Mouse (Mus musculus) mesoderm, embryonic 11.5 days (tissue): ENCODE data around the gene Ptpn5.

ENCODE experiments used
- DNase-seq: peaks from one replicate; pipeline ENCODE4 v3.0.0-alpha.2; 2012; ENCODE audit warnings: low read depth, low spot score

The Ptpn5 gene

DNA sequence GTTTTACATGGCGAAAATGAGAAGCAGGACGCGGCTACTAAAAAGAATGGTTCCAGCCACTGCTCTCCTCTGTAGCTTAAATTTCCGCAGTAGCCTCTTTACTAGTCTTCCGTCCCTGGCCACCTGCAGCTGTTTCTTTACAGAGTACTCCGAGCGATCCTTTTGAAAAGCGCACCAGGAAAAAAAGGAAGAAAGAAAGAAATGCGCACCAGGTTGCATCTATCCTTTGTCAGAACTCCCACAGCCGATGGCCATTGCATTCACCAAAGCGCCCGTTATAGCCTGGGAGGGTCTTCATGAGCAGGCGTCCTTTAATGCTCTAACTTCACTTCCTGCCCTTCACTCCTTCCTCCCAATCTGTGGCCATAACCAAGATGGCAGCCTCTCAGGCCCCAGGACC is at the start of gene Ptpn5:
Gene Ptpn5 (minus strand): TSS at position 354 of the 400 bp plus-strand sequence.
- DNase-seq = no peak

DNA sequence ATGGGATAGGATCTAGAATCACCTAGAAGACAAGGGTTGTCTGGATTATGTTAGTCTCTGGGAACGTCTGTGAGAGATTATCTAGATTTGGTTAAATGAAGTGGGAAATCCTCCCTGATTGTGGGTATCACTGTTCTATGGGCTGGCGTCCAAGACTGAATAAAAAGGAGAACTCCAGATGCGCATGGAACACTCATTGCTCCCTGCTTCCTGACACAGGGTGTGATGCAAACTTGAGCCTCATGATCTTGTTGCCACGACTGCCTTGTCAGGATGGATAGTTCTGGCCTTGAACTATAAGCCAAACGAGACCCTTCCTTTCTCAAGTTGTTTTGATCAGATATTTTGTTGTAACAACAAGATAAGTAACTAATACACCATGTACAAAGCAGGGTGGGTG is 37.3 kb upstream of the Ptpn5 start:
- DNase-seq = no peak

DNA sequence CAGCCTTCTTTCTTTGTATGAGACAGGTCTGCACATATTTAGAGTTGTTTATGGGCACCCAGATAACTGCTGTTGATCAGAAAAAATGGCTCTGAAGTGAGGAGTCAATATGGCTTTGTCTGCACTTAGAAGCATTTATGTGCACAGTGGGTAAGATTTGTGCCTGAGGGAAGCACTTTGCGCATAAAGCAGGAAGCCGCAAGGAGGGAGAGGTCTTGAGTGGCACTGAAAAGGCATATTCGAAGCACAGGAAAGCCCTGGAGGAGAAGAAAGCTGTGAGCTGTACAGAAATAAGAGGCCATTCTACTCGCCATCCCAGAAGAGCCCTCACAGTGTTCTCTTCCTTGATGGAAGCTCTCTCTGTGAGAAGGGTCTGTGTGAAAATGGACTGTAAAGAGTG is 31.5 kb upstream of the Ptpn5 start:
- DNase-seq = no peak

DNA sequence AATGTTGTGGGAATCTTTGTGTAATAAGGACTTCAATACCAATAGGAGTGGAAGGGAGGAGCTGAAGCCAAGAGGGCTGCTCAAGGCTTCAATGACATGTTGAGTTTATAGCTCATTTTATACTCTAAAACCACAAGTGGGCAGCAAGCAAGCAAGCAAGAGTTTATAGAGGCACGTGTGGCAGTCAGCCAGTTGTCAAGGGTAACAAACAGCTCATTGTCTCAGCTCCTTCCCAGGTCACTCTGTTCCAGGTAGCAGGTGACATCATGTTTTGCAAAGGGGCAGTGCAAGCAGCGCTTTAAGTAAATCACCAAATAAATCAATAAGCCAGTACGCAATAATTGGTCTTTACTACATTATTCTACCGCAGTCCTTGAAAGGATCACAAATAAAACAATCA is 29.7 kb upstream of the Ptpn5 start:
- no peak for DNase-seq

DNA sequence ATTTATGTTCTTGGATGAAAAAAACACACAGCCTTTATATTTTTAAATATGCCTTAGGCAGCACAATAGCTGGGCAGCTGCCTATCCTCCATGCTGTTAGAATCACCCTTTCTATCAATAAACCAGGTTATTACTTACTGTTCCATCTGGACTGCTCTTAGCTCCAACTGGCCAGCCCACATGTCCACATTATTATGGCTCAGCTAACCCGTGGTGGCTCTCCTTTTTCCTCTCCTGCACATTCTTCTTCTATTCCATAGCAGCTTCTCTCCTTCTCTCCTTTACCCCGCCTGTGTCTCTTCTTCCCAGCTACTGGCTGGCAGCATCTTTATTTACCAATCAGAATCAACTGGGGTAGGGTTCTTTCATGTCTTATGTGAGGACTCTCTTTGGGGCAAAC is 25.0 kb upstream of the Ptpn5 start:
- DNase-seq = no peak

DNA sequence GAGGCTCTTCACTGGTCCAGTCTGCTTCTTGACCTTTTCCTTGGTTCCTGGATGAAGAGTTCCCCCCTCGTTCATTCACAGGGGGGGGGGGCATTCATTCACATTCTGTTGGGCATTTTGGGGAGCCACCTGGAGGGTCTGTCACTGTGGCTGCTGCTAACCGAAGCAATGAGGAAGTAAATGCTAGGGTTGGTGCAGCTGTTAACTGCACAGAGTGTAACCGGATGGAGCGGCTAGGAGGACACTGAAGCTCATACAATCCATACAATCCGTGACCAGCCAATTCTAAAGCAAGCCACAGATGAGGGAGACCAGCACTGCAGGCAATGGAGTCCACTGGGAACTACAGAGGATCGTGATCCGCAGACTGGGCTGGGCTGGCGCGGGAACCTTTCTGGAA is 24.3 kb upstream of the Ptpn5 start:
- no peak for DNase-seq

DNA sequence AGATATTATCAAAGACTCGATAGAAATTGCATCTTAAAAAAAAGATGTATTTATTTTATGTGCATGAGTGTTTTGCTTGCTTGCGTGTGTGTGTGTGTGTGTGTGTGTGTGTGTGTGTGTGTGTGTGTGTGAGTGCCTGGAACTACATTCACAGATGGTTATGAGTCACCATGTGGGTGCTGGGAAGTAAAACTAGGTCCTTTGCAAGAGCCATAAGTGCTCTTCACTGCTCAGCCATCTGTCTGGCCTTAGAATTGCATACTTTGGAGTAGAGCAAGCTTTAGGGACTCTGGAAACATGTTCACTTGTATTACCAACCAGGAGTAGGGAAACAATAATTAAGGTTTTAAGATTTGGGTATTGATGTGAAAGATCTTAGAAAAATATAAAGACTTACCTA is 22.4 kb upstream of the Ptpn5 start:
- no peak for DNase-seq

DNA sequence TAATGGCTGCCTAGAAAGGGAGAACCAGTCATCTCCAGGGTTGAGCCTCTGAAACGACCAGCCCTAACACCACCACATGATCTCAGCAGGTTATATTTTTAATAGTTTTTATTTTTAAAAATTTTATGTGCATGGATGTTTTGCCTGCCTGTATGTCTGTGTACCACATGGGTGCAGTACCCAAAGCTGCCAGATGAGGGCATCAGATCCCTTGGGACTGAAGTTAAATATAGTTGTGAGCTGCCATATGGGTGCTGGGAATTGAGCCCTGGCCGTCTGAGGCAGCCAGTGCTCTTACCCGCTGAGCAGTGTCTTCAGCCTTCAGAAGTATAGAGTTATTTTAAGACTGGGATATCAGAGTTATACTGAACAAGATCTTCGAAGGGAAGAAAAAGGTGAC is 21.9 kb upstream of the Ptpn5 start:
- no peak for DNase-seq

DNA sequence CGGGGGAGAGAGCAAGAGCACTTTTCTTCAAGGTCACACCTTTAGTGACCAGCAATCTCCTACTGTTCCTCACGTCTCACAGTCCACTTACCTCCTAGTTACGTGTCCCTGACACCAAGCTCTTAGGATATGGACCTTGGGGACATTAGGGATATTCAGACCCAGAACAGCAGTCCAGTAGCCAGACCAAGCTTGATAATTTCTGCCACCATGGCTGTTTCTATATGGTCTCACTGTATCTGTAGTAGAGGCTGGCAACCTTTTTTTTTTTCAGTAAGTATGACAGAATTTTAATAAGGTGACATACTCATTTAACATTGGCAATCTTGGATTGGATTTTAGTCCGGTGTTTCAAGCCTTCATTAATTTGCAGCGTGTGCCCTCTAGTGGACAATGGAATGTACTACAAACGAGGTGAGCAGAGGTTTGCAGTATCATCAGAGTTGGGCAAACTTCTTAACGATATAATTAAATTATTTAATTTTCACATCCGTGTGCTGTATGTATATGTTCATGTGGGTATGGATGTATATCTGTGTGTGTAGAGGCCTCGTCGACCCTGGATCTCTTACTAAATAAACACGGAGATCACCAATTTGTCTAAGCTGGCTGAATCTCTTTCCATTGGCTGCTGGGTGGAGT is 17.1 kb upstream of the Ptpn5 start:
- DNase-seq = peak; percentile 51

DNA sequence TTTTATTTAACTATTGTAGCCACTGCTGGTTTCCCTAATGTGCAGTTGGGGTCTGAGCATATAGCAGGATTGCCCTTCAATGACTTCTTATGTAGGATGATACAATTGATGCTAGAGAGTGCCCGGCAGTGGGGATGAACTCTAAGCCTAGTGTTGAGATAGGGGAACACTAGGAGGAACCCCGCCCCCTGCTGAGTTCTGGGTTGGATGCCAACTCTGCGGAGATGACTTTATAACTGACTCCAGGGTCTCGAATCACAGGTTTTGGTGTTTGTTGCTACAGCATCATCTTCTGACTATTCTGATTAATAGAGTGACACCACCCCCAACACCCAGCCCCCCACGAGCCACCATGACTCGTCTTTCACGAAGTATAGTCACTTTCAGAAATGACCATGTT is 14.8 kb upstream of the Ptpn5 start:
- no peak for DNase-seq

DNA sequence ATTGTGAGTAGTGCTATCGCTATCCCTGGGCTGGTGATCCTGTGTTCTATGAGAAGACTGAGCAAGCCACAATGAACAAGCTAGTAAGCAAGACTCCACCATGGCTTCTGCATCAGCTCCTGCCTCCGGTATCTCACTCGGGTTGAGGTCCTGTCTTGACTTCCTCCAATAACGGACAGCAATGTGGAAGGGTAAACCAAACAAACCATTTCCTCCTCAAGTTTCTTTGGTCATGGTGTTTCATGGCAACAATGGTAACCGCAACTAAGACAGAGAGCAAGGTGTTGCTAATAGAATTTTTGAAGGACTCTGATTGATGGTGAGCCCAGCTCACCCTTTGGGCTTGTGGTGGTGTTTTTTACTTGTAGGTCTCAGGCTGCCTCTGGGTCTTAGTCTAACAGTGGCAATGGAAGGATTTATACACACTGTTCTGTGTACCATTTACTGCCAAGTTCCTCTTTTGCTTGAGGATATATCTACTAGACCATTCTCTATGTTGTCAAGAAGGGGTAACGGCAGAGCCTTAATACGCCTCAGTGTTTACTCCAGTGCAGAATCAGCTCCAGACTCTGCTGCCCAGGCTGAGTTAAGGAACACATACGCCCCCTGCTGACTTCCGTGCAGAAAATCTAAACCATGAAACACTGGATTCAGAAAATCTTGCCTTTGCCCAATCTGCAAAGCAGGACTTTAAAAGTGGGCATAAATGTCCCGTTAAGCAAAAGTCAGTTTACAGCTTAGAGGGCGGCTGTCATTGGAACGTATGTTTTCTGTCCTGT is 12.7 kb upstream of the Ptpn5 start:
- no peak for DNase-seq

DNA sequence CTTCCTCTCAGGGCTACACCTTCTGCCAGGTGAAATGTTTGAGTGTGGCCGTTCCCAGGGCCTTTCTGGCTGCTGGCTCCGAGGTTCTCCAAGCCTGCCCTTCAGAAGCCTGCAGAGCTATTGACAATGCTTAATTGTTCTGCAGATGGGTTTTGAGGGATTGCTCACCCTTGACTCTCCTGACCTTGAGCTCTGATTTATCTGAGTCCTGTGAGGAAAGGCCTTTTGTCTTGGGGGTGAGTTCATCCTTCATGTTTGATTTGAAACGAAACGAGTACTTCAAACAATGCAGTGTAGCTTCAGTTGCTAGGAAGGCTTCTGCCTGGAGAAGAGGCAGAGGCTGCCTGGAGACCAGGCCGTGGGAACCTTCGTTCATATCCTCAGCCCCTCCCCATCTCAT is 10.8 kb upstream of the Ptpn5 start:
- DNase-seq = no peak

DNA sequence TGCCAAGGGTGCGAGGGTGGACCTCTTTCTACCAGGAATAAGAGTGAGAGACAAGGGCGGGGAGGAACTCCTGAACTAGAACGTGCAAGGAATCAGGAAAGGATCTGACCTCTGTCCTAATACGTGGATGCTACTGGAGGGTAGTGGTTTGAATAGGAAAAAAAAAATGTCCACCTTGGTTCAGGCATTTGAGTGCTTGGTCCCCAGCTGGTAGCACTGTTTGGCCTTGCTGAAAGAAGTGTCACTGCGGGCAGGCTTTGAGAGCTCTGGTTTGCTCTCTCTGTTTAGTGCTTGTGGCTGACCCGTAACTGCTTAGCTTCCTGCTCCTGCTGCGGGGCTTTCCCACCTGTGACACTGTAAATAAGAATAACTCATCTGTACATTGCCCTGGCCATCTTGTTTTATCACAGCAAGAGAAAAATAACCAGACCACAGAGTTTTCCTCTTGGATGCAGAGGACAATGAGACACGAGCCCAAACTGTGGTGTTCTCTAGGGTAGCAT is 6.4 kb upstream of the Ptpn5 start:
- DNase-seq = no peak

DNA sequence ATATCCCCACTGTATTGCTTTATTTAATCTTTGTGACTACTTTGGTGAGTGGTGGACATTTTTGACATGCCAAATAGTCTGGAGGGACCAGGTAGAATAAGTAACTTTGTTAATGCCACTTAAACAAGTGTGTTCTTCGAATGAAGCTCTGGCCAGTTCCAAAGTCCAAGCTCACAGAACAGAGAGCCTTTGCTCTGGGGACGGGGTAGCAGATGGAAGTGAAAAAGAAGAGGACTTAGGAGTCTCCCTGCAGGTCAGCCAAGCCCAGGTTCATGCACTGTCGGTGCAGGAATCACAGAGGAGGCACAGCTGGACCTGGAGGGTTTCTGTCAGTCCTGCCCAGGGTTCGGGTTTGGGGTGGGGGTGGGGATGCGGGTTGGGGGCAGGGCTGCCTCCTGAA is 1.1 kb upstream of the Ptpn5 start:
- DNase-seq = no peak

DNA sequence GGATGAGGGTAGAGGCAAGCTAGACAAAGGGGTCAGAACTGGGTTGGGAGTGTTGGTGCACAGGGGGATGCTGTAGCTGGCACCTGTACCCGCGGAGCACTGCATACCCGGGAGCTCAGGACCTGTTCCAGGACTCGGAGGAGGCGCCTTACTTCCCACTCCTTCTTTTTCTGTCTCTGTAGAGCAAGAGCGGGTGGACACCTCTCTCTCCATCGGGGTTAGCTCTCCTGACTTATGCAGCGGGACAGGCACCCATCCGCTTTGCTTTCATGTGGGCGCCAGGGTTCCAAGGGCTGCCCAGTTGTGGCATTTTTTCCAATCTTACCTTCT is 588 bp downstream of the Ptpn5 start:
- DNase-seq = no peak

DNA sequence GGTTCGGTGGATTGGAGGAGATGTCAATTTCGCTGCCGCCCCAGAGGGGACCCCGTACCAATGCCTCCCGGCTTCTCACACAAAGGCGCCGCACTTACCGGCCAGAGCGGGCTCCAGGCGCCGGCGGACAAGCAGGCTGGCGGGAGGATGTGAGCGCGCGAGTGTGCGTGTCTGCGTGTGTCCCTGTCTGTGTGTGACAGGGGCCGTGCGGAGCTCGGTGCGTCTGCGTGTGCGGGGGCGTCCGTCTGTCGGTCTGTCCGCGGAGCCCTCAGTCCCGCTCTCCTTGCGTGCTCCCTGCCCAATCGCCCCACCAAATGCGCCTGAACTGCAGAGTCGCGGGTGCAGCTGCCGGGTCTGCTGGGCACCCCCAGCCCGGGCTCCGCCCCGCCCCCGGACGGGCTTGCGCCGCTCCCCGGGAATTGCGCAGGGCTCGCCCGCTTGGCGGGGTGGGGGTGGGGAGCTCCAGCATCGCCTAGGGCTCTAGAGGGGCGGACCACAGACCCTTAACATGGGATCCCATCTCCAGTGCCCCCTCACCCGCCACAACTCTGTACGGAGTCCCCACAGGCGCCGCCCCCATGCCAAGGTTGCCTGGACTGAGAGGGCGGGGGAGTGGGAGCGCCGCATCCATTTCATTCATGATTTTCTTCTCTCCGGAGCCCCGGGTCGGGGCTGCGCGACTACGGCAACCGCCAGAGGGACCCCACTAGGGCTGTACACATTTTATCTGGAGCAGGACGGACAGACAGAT is 1.1 kb downstream of the Ptpn5 start:
- DNase-seq = peak; percentile 54

DNA sequence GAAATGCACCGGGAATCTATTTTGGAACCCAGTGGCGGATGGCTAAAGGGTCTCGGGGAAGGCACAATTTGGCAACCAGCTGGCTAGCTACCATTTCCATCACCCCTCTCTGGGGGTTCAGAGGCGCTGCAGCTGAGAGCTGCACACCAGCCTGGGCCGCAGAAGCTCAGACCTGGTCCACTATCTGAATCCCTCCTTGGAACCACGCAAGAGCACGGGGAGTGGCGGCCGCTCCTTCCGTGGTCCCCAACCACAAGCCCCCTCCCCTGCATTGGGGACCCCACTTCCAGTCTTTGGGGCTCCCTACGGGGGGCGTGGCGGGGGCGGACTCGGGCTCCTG is 1.7 kb downstream of the Ptpn5 start:
- DNase-seq = no peak

DNA sequence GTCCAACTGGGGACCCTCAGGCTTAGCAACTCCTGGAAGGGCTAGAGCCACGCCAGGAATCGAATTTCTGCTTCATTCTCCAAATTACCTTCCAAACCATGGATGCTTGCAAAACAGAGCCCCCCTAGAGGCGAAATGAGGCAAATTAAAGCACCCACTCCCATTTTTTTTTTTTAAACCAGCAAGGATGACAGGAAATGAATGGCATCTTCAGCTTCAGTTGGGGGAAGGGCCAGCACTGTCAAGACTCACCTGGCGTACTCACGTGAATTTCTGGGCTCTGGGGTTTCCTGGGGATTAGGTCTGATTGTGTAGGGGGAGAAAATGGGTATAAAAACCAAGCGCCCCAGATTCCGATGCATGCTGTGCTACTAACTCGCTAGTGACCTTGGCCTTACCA is 2.2 kb downstream of the Ptpn5 start:
- DNase-seq = no peak

DNA sequence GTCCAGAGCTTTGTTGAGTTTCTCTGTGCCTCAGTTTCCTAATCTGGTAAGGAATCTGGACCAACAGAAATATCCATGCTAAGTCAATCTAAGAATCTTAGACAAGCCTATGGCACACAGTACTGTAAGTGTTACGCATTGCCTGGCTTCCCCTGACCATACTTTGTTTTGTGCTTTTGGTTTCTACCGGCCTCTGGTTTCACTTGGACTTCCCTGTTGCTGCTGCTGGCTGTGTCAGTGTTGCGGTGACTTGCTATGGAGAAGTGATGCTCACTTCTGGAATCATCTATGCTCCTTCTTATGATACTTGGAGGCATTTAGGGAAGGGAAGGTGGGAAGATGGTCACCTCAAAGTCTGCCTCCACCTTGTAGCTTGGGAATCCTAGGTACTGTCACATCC is 11.5 kb downstream of the Ptpn5 start:
- DNase-seq = no peak

DNA sequence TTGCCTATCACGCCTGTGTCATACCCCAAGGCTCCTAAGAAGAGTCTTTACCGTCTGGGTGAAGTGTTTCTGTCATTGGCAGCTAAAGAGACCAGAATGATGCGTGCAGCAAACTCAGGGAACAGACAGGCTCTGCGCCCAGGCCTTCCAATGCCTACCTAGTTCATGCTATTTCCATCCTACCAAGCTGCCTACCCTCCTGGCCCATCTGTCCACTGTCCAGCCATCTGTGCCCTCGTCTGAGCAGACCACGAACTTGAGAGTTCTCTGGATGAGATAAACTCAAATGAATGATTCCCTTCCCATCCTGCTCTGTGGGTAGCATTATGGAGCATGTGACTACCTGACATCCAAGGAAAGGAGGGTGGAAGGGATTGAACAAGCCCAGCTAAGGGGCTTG is 16.8 kb downstream of the Ptpn5 start:
- no peak for DNase-seq

DNA sequence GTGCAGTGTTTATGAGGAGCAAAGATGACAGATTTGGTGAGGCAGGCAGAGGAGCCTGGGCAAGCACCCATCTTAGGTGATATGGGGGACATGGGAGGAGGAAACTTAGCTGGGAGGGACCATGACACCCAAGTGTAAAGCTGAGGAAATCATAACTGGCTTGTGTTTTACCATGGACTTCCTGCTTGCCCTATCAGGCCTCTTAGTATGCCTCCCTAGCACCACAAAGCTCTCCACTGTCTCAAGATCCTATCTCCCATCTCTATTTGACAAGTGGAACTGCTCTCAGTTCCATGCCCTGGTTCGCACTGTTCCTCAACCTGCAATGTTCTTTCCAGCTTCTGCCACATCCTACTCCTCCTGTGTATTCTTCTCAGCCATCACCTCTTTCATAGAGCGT is 18.0 kb downstream of the Ptpn5 start:
- no peak for DNase-seq

DNA sequence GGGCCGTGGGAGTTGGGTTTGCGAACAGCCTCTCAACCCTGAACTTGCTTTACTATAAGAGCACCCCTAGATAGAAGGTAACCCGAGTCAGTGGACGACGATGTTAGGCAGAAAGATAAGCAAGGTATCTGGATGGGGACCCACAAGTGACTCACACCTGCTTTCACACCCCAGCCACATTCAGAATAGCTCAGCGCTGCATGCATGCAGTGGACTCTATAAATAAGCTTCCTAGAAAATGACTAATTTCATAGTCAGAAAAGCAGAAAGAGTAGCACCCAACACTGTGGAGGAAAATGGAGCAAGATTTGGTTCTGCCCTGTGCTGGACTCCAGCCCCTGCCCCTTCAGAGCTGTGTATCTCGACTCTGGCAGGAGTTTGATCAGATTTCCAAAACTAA is 20.1 kb downstream of the Ptpn5 start:
- DNase-seq = no peak

DNA sequence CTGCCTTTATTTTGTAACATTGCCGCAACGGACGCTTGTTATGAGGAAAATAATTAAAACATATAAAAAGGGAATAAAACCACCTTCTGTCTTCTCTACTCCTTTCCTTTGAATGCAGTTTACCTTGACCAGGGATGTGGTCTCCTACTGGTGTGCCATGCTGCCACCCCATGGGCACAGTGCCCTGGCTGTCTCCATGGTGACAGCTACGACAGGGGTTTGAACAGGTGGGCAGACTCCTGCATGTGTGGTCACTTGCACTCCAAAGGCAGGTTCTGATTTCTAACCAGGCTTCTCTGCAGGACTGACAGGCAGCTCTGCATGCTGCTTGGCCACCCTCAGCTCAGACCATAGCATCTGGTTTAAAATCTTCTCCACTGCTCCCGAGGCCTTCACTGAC is 21.4 kb downstream of the Ptpn5 start:
- no peak for DNase-seq
